Mouse (Mus musculus) forebrain, embryonic 15.5 days (tissue): ENCODE measurements around the gene Mtr. TPM values are rescaled to one million over a fixed set of nuclear protein-coding genes. Genes with fewer than 3 reads are reported as not detected.
A peak's percentile ranks its signal among the peaks of the same experiment; 100 is the strongest.

Source experiments
- ATAC-seq: fragments of 200-750 bp; cut with Nextera tagmentation; replicated peaks from 2 replicates; pipeline ENCODE4 v1.8.0; 2017; ENCODE audit warnings: mild to moderate bottlenecking, moderate TSS enrichment, moderate library complexity
- H3K27ac ChIP-seq: fragments of 300-500 bp; sonication (generic); replicated peaks from 2 replicates; pipeline ENCODE4 v1.5.1; 2015; ENCODE audit warnings: mild to moderate bottlenecking, inconsistent platforms
- H3K27me3 ChIP-seq: fragments of 300-500 bp; sonication (generic); 2 replicates; pipeline ENCODE4 v1.6.1; 2015; ENCODE audit warnings: inconsistent platforms
- H3K36me3 ChIP-seq: fragments of 300-500 bp; sonication (generic); 2 replicates; pipeline ENCODE4 v1.6.1; 2015; ENCODE audit warnings: mild to moderate bottlenecking, inconsistent platforms
- H3K4me1 ChIP-seq: fragments of 300-500 bp; sonication (generic); 2 replicates; pipeline ENCODE4 v1.6.1; 2015; ENCODE audit warnings: inconsistent platforms
- H3K4me2 ChIP-seq: fragments of 300-500 bp; sonication (generic); replicated peaks from 2 replicates; pipeline ENCODE4 v1.6.1; 2015; ENCODE audit warnings: mild to moderate bottlenecking, inconsistent platforms
- H3K4me3 ChIP-seq: fragments of 300-500 bp; sonication (generic); 2 replicates; pipeline ENCODE4 v1.5.1; 2015; ENCODE audit warnings: mild to moderate bottlenecking, inconsistent platforms
- H3K9ac ChIP-seq: fragments of 300-500 bp; sonication (generic); replicated peaks from 2 replicates; pipeline ENCODE4 v1.6.1; 2015; ENCODE audit warnings: mild to moderate bottlenecking, inconsistent platforms
- H3K9me3 ChIP-seq: fragments of 300-500 bp; sonication (generic); 2 replicates; pipeline ENCODE4 v1.6.1; 2016; ENCODE audit warnings: inconsistent platforms
- WGBS: fragments of 180-500 bp; shearing (Covaris S2); methylation state at CpG from one replicate; pipeline ENCODE4 v1.1.7; 2015; ENCODE audit warnings: mixed read lengths; 5-methylcytosine and 5-hydroxymethylcytosine counted together
- polyA plus RNA-seq: library from polyadenylated mRNA; unstranded; fragments of >200 nt; fragmentation: Nextera tagmentation; extraction: Ambion mirVana; gene quantifications from 2 replicates; pipeline ENCODE4 v1.2.1, GENCODE M21; 2015

The Mtr gene
- polyA plus RNA-seq, 1 experiment from 2014 or later, result 5.7 TPM

DNA sequence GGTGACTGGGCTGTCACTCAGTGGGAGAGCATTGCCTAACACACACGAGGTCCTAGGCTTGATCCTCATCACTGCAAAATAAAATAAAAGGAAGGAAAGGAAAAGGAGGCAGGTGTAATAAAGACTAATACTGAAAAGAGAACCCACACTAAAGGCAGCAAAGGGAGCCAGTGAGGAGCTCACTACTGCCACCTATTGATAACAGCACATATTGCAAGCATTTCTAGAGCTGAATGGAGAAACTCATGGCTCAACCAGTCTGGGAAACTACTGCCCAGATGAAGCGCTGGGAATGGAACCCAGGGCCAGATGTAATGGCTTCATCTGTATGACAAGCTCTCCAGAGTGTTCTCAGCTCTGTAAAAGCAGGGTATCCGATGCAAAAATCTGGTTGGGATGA lies 15.0 kb upstream of the Mtr start:
- Histone ChIP-seq H3K4me1 (no peaks in the 10 kb centered on the region), H3K4me2 (no peak overlapping the region), H3K9ac (no peak overlapping the region), H3K36me3 (no peaks in the 10 kb centered on the region), H3K4me3 (no peak overlapping the region), H3K27ac (no peak overlapping the region), H3K9me3 (no peaks in the 10 kb centered on the region), H3K27me3 (no peaks in the 10 kb centered on the region)
- ATAC-seq, result 0 out of 2 replicates have a peak, but pooled peaks have one; percentile 35
- WGBS, result 45% methylated on average over 3 of the region's 3 CpGs

DNA sequence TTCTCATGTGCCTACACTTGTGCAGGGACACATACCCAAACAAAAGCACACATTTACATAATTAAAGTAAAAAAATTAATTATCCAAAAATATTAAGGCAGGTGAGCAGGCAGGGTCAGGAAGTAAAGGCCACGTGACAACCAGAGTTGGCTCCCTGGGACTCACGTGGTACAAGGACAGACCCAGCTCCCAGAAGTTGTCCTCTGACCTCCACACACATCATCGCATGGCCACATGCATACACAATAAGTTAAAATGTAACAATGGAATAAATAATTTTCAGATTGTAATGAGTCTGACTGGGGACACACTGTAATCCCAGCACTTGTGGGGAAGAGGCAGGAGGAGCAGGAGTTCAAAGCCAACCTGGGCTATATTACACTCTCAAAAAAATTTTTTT lies 10.1 kb upstream of the Mtr start:
- Histone ChIP-seq H3K36me3 (no peaks in the 10 kb centered on the region), H3K4me3 (no peak overlapping the region), H3K27me3 (no peaks in the 10 kb centered on the region), H3K9me3 (no peaks in the 10 kb centered on the region), H3K27ac (no peak overlapping the region), H3K4me1 (no peaks in the 10 kb centered on the region), H3K9ac (no peak overlapping the region), H3K4me2 (no peak overlapping the region)
- ATAC-seq, result no peak
- 92% methylated on average over 3 of the region's 3 CpGs for WGBS

GRCm38 (mm10) chr13:12267097-12267496 lies 9.2 kb upstream of the Mtr start:
- no peak for ATAC-seq
- no peak overlapping the region for H3K9ac ChIP-seq
- H3K36me3 ChIP-seq, result no peaks in the 10 kb centered on the region
- H3K27me3 ChIP-seq, result no peaks in the 10 kb centered on the region
- 62% methylated on average over 3 of the region's 3 CpGs for WGBS
- H3K4me1 ChIP-seq, result no peaks in the 10 kb centered on the region
- H3K4me3 ChIP-seq, result no peak overlapping the region
- no peaks in the 10 kb centered on the region for H3K9me3 ChIP-seq
- H3K27ac ChIP-seq, result no peak overlapping the region
- H3K4me2 ChIP-seq, result no peak overlapping the region

DNA sequence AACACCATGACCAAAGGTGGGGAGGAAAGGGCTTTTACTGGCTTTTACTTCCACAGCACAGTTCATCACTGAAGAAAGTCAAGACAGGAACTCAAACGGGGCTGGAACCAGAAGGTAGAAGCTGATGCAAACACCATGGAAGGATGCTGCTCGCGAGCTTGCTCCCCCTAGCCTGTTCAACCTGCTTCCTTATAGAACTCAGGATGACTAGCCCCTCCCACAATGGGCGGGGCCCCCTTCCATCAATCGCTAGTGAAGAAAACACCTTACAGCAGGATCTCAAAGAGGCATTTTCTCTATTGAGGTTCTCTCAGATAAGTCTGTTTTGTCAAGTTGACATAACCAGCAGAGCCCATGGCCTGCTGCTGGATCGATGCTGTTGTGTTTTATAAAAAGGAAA lies 6.1 kb upstream of the Mtr start:
- H3K27me3 ChIP-seq, result no peaks in the 10 kb centered on the region
- WGBS, result 74% methylated on average over 6 of the region's 6 CpGs
- H3K4me2 ChIP-seq, result no peak overlapping the region
- no peak for ATAC-seq
- H3K36me3 ChIP-seq, result no peaks in the 10 kb centered on the region
- H3K9ac ChIP-seq, result no peak overlapping the region
- H3K4me1 ChIP-seq, result no peaks in the 10 kb centered on the region
- H3K9me3 ChIP-seq, result no peaks in the 10 kb centered on the region
- H3K4me3 ChIP-seq, result no peak overlapping the region
- no peak overlapping the region for H3K27ac ChIP-seq

- Histone ChIP-seq H3K4me3 (no peak overlapping the region), H3K9me3 (no peaks in the 10 kb centered on the region)
- ATAC-seq, result no peak
These were observed 3.6 kb upstream of the Mtr start for GRCm38 (mm10) chr13:12261505-12261904.

DNA sequence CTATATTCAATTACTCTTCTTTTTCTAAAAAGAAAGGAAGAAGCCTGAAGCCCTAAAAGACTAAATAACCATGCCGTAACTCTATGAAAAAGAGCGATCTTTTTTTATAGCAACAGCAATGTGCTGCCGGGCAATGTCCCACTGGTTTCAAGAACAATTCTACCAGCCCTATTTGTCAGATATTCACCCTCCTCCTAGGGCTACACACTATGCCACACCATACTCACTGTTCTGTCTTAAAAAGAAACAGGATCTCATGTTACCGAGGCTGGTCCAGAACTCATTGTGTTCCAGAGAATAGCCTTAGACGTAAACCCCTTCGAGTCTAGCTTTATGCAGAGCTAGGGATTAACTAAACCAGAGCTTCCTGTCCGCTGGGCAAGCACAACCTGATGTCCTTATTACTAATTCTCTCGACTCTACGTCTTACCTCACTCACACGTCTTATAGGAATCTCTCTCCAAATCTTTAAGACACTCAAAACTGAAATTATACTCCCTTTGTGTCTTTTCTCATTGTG lies 982 bp downstream of the Mtr start:
- Histone ChIP-seq H3K36me3 (peaks cover under 1% of the 10 kb centered on the region; the same call in 1 of the 2 replicates), H3K27ac (peak overlapping the region; percentile 90)
- 6% methylated on average over 10 of the region's 10 CpGs for WGBS

More at GRCm38 (mm10) chr13:12261505-12261904, 3.6 kb upstream of the Mtr start:
- no peak overlapping the region for H3K4me2 ChIP-seq
- H3K36me3 ChIP-seq, result no peaks in the 10 kb centered on the region
- no peak overlapping the region for H3K9ac ChIP-seq
- no peak overlapping the region for H3K27ac ChIP-seq
- peaks cover 9% of the 10 kb centered on the region for H3K4me1 ChIP-seq
- no peaks in the 10 kb centered on the region for H3K27me3 ChIP-seq

DNA sequence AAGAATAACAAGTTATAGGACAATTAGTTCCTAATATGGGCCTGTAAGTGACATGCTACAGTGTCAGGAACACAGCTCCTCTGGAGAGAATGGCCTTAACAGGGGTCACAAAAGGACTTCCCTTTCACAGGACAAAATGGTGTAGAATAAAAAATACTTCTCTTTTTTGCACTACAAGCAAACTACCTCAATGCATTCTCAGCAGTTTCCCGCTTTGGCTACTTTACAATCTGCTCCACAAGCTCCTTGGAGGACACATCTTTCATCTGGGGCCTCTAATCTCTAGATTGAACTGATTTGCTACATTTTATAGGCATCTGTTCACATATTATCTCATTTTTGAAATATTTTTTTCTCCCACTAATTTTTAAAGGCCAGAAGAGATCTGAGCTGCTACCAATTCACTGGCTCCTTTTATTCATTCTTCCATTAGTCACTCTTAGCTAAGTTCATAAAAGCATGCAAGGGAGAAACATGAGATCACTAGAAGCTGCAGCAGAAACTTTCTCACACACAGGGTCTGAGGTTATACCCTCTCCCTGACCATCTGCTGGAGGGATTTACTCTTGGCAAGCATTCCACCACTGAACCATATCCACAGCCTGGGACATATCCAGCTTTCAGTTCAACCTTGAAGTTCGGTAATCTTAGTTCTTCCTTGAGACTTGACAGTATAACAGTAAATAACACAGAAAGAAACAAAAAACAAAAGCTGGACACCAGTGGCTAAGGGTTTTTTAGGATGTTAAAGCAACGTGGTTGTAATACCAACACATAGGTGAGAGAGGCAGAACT lies 1.8 kb downstream of the Mtr start:
- Histone ChIP-seq H3K36me3 (peaks cover 4% of the 10 kb centered on the region; the same call in 1 of the 2 replicates), H3K4me2 (peak overlapping the region; percentile 68), H3K4me3 (peak overlapping the region; percentile 81), H3K9ac (no peak overlapping the region), H3K4me1 (peaks cover 14% of the 10 kb centered on the region), H3K9me3 (no peaks in the 10 kb centered on the region), H3K27me3 (no peaks in the 10 kb centered on the region), H3K27ac (no peak overlapping the region)
- WGBS, result 63% methylated on average over 3 of the region's 3 CpGs
- ATAC-seq, result no peak

More for the DNA sequence above, 982 bp downstream of the Mtr start:
- Histone ChIP-seq H3K27me3 (no peaks in the 10 kb centered on the region), H3K4me1 (peaks cover 14% of the 10 kb centered on the region), H3K9me3 (no peaks in the 10 kb centered on the region), H3K9ac (peak overlapping the region; percentile 72), H3K4me3 (peak overlapping the region; percentile 81), H3K4me2 (peak overlapping the region; percentile 68)
- no peak for ATAC-seq

GRCm38 (mm10) chr13:12250496-12250895 lies 7.4 kb downstream of the Mtr start:
- Histone ChIP-seq H3K4me1 (no peaks in the 10 kb centered on the region), H3K9me3 (no peaks in the 10 kb centered on the region), H3K27me3 (no peaks in the 10 kb centered on the region), H3K36me3 (peaks cover 22% of the 10 kb centered on the region), H3K4me2 (no peak overlapping the region), H3K4me3 (no peak overlapping the region), H3K27ac (no peak overlapping the region), H3K9ac (no peak overlapping the region)
- WGBS, result 93% methylated on average over 3 of the region's 3 CpGs
- ATAC-seq, result no peak

DNA sequence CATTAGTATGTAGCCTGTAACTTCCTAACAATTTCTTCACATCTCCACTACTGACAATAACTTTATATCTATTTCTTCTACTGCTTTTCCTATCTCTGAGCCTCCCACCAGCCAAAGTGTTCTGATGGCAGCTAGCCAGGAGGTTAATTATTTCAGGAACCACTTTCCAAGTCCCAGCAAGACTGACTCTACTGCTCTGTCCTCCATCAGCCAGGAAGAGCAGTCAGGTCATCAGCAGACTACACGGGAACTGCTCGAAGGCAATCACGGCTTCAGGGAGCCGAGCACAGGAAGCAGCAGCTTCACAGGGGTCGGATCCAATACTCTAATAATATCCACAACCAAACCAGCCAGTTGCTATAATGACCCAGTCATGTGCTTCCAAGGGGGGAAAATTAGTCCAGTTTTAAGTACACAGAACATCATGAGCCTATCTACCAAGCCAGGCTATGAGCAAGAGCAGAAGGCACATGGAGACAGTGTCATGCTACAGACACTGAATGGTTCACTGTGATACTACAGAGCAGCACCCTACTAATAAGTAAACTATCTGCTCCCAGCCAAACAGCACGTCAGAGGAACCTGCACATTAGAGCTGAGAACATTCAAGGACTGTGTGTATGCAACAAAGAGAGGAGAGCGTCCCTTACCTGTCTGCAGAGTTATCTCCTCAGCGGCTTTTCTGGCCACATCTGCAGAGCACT lies 8.6 kb downstream of the Mtr start:
- no peak overlapping the region for H3K4me2 ChIP-seq
- no peaks in the 10 kb centered on the region for H3K4me1 ChIP-seq
- ATAC-seq, result no peak
- no peaks in the 10 kb centered on the region for H3K9me3 ChIP-seq
- H3K36me3 ChIP-seq, result peaks cover 22% of the 10 kb centered on the region
- H3K4me3 ChIP-seq, result no peak overlapping the region
- no peak overlapping the region for H3K9ac ChIP-seq
- 92% methylated on average over 8 of the region's 8 CpGs for WGBS
- no peak overlapping the region for H3K27ac ChIP-seq
- H3K27me3 ChIP-seq, result no peaks in the 10 kb centered on the region

GRCm38 (mm10) chr13:12245938-12246337 lies 12.0 kb downstream of the Mtr start:
- Histone ChIP-seq H3K27me3 (no peaks in the 10 kb centered on the region), H3K27ac (no peak overlapping the region), H3K4me2 (no peak overlapping the region), H3K4me1 (no peaks in the 10 kb centered on the region), H3K36me3 (peaks cover 43% of the 10 kb centered on the region), H3K4me3 (no peak overlapping the region), H3K9me3 (no peaks in the 10 kb centered on the region), H3K9ac (no peak overlapping the region)
- WGBS, result 98% methylated on average over 2 of the region's 2 CpGs
- ATAC-seq, result no peak

DNA sequence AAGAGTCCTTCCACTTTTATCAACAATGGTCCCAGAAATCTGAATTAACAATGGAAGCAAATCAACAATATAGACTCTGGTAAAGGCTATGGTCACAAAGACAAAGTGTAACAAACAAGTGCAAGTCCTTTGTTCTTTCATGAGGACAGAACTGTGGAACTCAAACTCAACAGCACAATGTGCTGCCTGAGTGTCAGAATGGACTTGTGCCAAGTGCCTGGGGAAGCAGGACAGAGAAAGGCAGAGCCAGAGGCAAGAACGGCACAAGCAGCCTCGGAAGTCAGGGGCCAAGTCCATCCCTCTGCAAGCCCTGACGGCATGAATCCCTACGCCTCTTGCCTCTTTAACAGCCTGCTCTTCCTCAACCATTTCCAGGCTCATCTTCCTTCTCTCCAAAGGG lies 13.9 kb downstream of the Mtr start:
- Histone ChIP-seq H3K36me3 (peaks cover 41% of the 10 kb centered on the region), H3K27me3 (no peaks in the 10 kb centered on the region), H3K27ac (no peak overlapping the region), H3K4me1 (no peaks in the 10 kb centered on the region), H3K9me3 (no peaks in the 10 kb centered on the region), H3K4me3 (no peak overlapping the region), H3K9ac (no peak overlapping the region), H3K4me2 (no peak overlapping the region)
- WGBS, result 67% methylated on average over 4 of the region's 4 CpGs
- no peak for ATAC-seq

GRCm38 (mm10) chr13:12232141-12232540 lies 25.8 kb downstream of the Mtr start:
- H3K9ac ChIP-seq, result no peak overlapping the region
- 94% methylated on average over 4 of the region's 4 CpGs for WGBS
- H3K4me3 ChIP-seq, result no peak overlapping the region
- ATAC-seq, result no peak
- no peak overlapping the region for H3K27ac ChIP-seq
- no peaks in the 10 kb centered on the region for H3K27me3 ChIP-seq
- no peaks in the 10 kb centered on the region for H3K9me3 ChIP-seq
- peaks cover 52% of the 10 kb centered on the region for H3K36me3 ChIP-seq
- no peaks in the 10 kb centered on the region for H3K4me1 ChIP-seq
- no peak overlapping the region for H3K4me2 ChIP-seq
